17 mouse cellular contexts compared by ENCODE assay signal in genomic region chr2:35266251-35266905, GRCm38 (mm10). TPM values are rescaled to one million over a fixed set of nuclear protein-coding genes. Genes with fewer than 3 reads are reported as not detected.
DNase-seq lines count a peak whose midpoint lies in the region; ATAC-seq and TF ChIP-seq lines count a peak whose summit lies in the region.
"Had no signal": no experiment of that assay in that cellular context is flagged by ENCODE, and none has a peak within 500 bp of the region (broad histone marks: within the 10 kb centered on the region; RNA-seq: fewer than 3 reads in every experiment).

No protein-coding gene starts in this region.

- H3K4me2 ChIP-seq in lung, postnatal 0 days (replicated peaks; ENCODE audit: low read depth, low read length) = peak overlapping the region; percentile 31
- peak overlapping the region; percentile 28; the same call in 1 of the 2 replicates for H3K4me2 ChIP-seq in stomach, embryonic 16.5 days (ENCODE audit: low read depth, low read length)
- H3K4me2 ChIP-seq in liver, embryonic 12.5 days = no peak overlapping the region
- H3K4me2 ChIP-seq: liver, embryonic 13.5 days; midbrain, embryonic 15.5 days had no signal

- peak overlapping the region; percentile 65 for H3K27ac ChIP-seq in embryonic fibroblast, embryonic 13.5 days (ENCODE audit: insufficient read depth, low read length)
- H3K27ac ChIP-seq in lung, postnatal 0 days (ENCODE audit: low read length) = peak overlapping the region; percentile 95
- H3K27ac ChIP-seq in stomach, embryonic 16.5 days (ENCODE audit: low read length) = peak overlapping the region; percentile 93
- H3K27ac ChIP-seq in liver, embryonic 12.5 days = no peak overlapping the region
- H3K27ac ChIP-seq: left cerebral cortex, adult 2 months; liver, embryonic 13.5 days; midbrain, embryonic 15.5 days had no signal

- H3K4me1 ChIP-seq in embryonic fibroblast, embryonic 13.5 days (ENCODE audit: control insufficient read depth, insufficient read depth, low read length) = peaks cover 66% of the 10 kb centered on the region
- H3K4me1 ChIP-seq in lung, postnatal 0 days (ENCODE audit: insufficient read depth, low read depth, low read length) = peaks cover 32% of the 10 kb centered on the region; the same call in 1 of the 2 replicates
- peaks cover 59% of the 10 kb centered on the region for H3K4me1 ChIP-seq in stomach, embryonic 16.5 days (ENCODE audit: control insufficient read depth, insufficient read depth, low read length)
- peaks cover 8% of the 10 kb centered on the region; the same call in 1 of the 2 replicates for H3K4me1 ChIP-seq in liver, embryonic 12.5 days

- no peak for TF ChIP-seq POLR2A in embryonic fibroblast, embryonic 13.5 days (IDR thresholded peaks at IDR 0.05; ENCODE audit: low read depth, low read length)

- H3K4me3 ChIP-seq in embryonic fibroblast, embryonic 13.5 days (ENCODE audit: insufficient read depth, low read length) = no peak overlapping the region
- H3K4me3 ChIP-seq in lung, postnatal 0 days (ENCODE audit: low read depth, low read length) = no peak overlapping the region
- no peak overlapping the region for H3K4me3 ChIP-seq in stomach, embryonic 16.5 days (replicated peaks; ENCODE audit: low read length)
- no peak overlapping the region for H3K4me3 ChIP-seq in liver, embryonic 12.5 days
- H3K4me3 ChIP-seq: left cerebral cortex, adult 2 months; liver, embryonic 13.5 days; midbrain, embryonic 15.5 days had no signal

- H3K9me3 ChIP-seq in lung, postnatal 0 days (ENCODE audit: low read length) = no peaks in the 10 kb centered on the region
- no peaks in the 10 kb centered on the region for H3K9me3 ChIP-seq in stomach, embryonic 16.5 days (replicated peaks; ENCODE audit: control insufficient read depth, low read length)
- H3K9me3 ChIP-seq in liver, embryonic 12.5 days (replicated peaks) = no peaks in the 10 kb centered on the region
- H3K9me3 ChIP-seq: liver, embryonic 13.5 days; midbrain, embryonic 15.5 days had no signal

- no peaks in the 10 kb centered on the region for H3K36me3 ChIP-seq in lung, postnatal 0 days (ENCODE audit: insufficient read depth, low read length)
- no peaks in the 10 kb centered on the region for H3K36me3 ChIP-seq in stomach, embryonic 16.5 days (ENCODE audit: control insufficient read depth, insufficient read depth, low read length)
- H3K36me3 ChIP-seq in liver, embryonic 12.5 days = no peaks in the 10 kb centered on the region
- H3K36me3 ChIP-seq: liver, embryonic 13.5 days; midbrain, embryonic 15.5 days had no signal

- peak; percentile 66 for ATAC-seq in lung, postnatal 0 days
- no peak for ATAC-seq in stomach, embryonic 16.5 days (ENCODE audit: insufficient read depth, low FRiP score)
- ATAC-seq in liver, embryonic 12.5 days = no peak
- ATAC-seq: midbrain, embryonic 15.5 days had no signal

- WGBS in lung, postnatal 0 days = 52% methylated on average over 9 of the region's 9 CpGs
- 66% methylated on average over 9 of the region's 9 CpGs for whole genome bisulfite sequencing in stomach, embryonic 16.5 days
- WGBS in liver, embryonic 12.5 days (ENCODE audit: insufficient replicate concordance) = 65% methylated on average over 9 of the region's 9 CpGs

- TF ChIP-seq EP300 in lung, postnatal 0 days (IDR thresholded peaks at IDR 0.05) = peak; percentile 11

- TF ChIP-seq CTCF in embryonic fibroblast, embryonic 13.5 days (IDR thresholded peaks at IDR 0.05; ENCODE audit: borderline replicate concordance, insufficient read depth, low read length) = no peak
- no peak; the same call in 1 of the 2 replicates for TF ChIP-seq CTCF in lung, postnatal 0 days (IDR thresholded peaks at IDR 0.05)

- DNase-seq in lung, adult 18-20 months = peak; percentile 78 to 87
- no peak for DNase-seq in lung, postnatal 14 days
- peak; percentile 91 for DNase-seq in lung, postnatal 0 days (ENCODE audit: low spot score)
- DNase-seq in adrenal gland, adult 8-10 months = no peak
- DNase-seq: adrenal gland, postnatal 25 days; B cell, adult 2 months; cerebellum, adult 2 months; heart, adult 18-20 months; liver, embryonic 13.5 days; retina, postnatal 1 day; spleen, adult 18-20 months; thymus, postnatal 4 days had no signal

- H3K9ac ChIP-seq in lung, postnatal 0 days (replicated peaks; ENCODE audit: low read depth) = no peak overlapping the region
- H3K9ac ChIP-seq in stomach, embryonic 16.5 days (ENCODE audit: low read length) = no peak overlapping the region
- H3K9ac ChIP-seq in liver, embryonic 12.5 days = no peak overlapping the region
- H3K9ac ChIP-seq: liver, embryonic 13.5 days; midbrain, embryonic 15.5 days had no signal

- H3K27me3 ChIP-seq in lung, postnatal 0 days (replicated peaks; ENCODE audit: insufficient read depth, low read length) = no peaks in the 10 kb centered on the region
- no peaks in the 10 kb centered on the region for H3K27me3 ChIP-seq in stomach, embryonic 16.5 days (ENCODE audit: control insufficient read depth, insufficient read depth, low read length)
- H3K27me3 ChIP-seq in liver, embryonic 12.5 days (replicated peaks) = peaks cover 7% of the 10 kb centered on the region; the same call in 1 of the 2 replicates
- H3K27me3 ChIP-seq: midbrain, embryonic 15.5 days had no signal

RNA-seq across cellular contexts. Expression of gene Gsn, which starts 10.2 kb away (rescaled TPM):
- polyA plus RNA-seq in embryonic fibroblast, embryonic 13.5 days (2011; ENCODE audit: insufficient read length, low read depth, missing spikeins) = 451 and 719 TPM in 2 replicates
- 956 and 1,007 TPM in 2 replicates for polyA plus RNA-seq in lung, postnatal 0 days (2015; fragmentation: Nextera tagmentation; extraction: Ambion mirVana)
- 386 and 449 TPM in 2 replicates for polyA plus RNA-seq in stomach, embryonic 16.5 days (2015; fragmentation: Nextera tagmentation; extraction: Ambion mirVana)
- polyA plus RNA-seq in liver, embryonic 12.5 days (2016; fragmentation: Nextera tagmentation; extraction: Ambion mirVana) = 76.8 and 80.4 TPM in 2 replicates
- 100 to 1,000 TPM; 331 to 556 (median 419) TPM for total RNA-seq in adrenal gland, adult 8-10 months (2022)

Comparison
In these comparisons a context has a peak if more than half of its experiments do, and no peak if none do; other contexts are left out.
1. DNase-seq: peak in lung, adult 18-20 months (2 of 2) and lung, postnatal 0 days (single experiment); none in lung, postnatal 14 days (single experiment) and adrenal gland, adult 8-10 months (single experiment).